Mouse (Mus musculus): ENCODE measurements around the gene Tesmin.

- no peak for TF ChIP-seq EP300 (IDR thresholded peaks at IDR 0.05; ENCODE audit: low read length)
- TF ChIP-seq HCFC1 (IDR thresholded peaks at IDR 0.05; ENCODE audit: low read depth, low read length): no peak
- TF ChIP-seq KAT2A (IDR thresholded peaks at IDR 0.05; ENCODE audit: insufficient replicate concordance, low read length): no peak
- TF ChIP-seq JUND (conservative IDR thresholded peaks at IDR 0.05; ENCODE audit: low read depth, low read length): no peak
- TF ChIP-seq MEF2A (IDR thresholded peaks at IDR 0.05; ENCODE audit: borderline replicate concordance, low read depth, low read length): no peak
- TF ChIP-seq MAZ (IDR thresholded peaks at IDR 0.05; ENCODE audit: low read depth, low read length): no peak
- TF ChIP-seq POLR2A (IDR thresholded peaks at IDR 0.05; ENCODE audit: low read depth, low read length): no peak
- no peak for TF ChIP-seq CTCF (conservative IDR thresholded peaks at IDR 0.05 in 1 of 2, IDR thresholded peaks at IDR 0.05 in 1 of 2; ENCODE audit: low read depth in 2 of 2, low read length in 2 of 2)
- no peak for TF ChIP-seq TCF12 (IDR thresholded peaks at IDR 0.05; ENCODE audit: low read depth, low read length)
- TF ChIP-seq POLR2AphosphoS2 (IDR thresholded peaks at IDR 0.05; ENCODE audit: low read depth, low read length): no peak
- no peak for TF ChIP-seq SMC3 (IDR thresholded peaks at IDR 0.05; ENCODE audit: low read depth, low read length)
- no peak for TF ChIP-seq CHD1 (IDR thresholded peaks at IDR 0.05; ENCODE audit: low read depth, low read length)
- TF ChIP-seq USF1 (IDR thresholded peaks at IDR 0.05; ENCODE audit: low read depth, low read length): no peak
- TF ChIP-seq CHD2 (IDR thresholded peaks at IDR 0.05; ENCODE audit: low read length): no peak
Measured at GRCm38 (mm10) chr19:3394216-3394615, 5.6 kb downstream of the Tesmin start.
